Mouse (Mus musculus) layer of hippocampus, adult 9-10 months (tissue): ENCODE measurements around the gene Tbc1d2.
"Not testable (repeated sequence)": the region's sequence is repeated elsewhere in the genome, so short reads cannot be mapped to it uniquely, and the experiment has no call there.

ENCODE experiments used
- DNase-seq: peaks from one replicate; pipeline ENCODE4 v3.0.0; 2022; ENCODE audit warnings: low spot score

Tbc1d2 gene

GRCm38 (mm10) chr4:46578796-46579346, 71.1 kb downstream of the Tbc1d2 start:
- not testable (repeated sequence) for DNase-seq

- DNase-seq = no peak
Measured at GRCm38 (mm10) chr4:46578228-46578627, 71.8 kb downstream of the Tbc1d2 start.

- DNase-seq = not testable (repeated sequence)
Measured at GRCm38 (mm10) chr4:46575509-46576284, 74.3 kb downstream of the Tbc1d2 start.

GRCm38 (mm10) chr4:46574841-46575240, 75.2 kb downstream of the Tbc1d2 start:
- no peak for DNase-seq

GRCm38 (mm10) chr4:46574024-46574753, 75.8 kb downstream of the Tbc1d2 start:
- DNase-seq = no peak

- DNase-seq = no peak
Measured at GRCm38 (mm10) chr4:46572616-46573015, 77.4 kb downstream of the Tbc1d2 start.

- DNase-seq = no peak
Measured at GRCm38 (mm10) chr4:46571744-46572143, 78.3 kb downstream of the Tbc1d2 start.

- DNase-seq = no peak
Measured at GRCm38 (mm10) chr4:46569671-46570070, 80.3 kb downstream of the Tbc1d2 start.

- no peak for DNase-seq
Measured at GRCm38 (mm10) chr4:46568169-46568568, 81.8 kb downstream of the Tbc1d2 start.

GRCm38 (mm10) chr4:46566931-46567671, 82.9 kb downstream of the Tbc1d2 start:
- DNase-seq = no peak

- no peak for DNase-seq
Measured at GRCm38 (mm10) chr4:46565393-46565955, 84.5 kb downstream of the Tbc1d2 start.

- no peak for DNase-seq
Measured at GRCm38 (mm10) chr4:46564247-46564646, 85.8 kb downstream of the Tbc1d2 start.

GRCm38 (mm10) chr4:46563847-46564246, 86.2 kb downstream of the Tbc1d2 start:
- DNase-seq = no peak

- DNase-seq = no peak
Measured at GRCm38 (mm10) chr4:46562841-46563240, 87.2 kb downstream of the Tbc1d2 start.

- no peak for DNase-seq
Measured at GRCm38 (mm10) chr4:46562037-46562436, 88.0 kb downstream of the Tbc1d2 start.

GRCm38 (mm10) chr4:46560069-46560705, 89.8 kb downstream of the Tbc1d2 start:
- DNase-seq = no peak

- DNase-seq = no peak
Measured at GRCm38 (mm10) chr4:46558672-46559667, 91.0 kb downstream of the Tbc1d2 start.

- no peak for DNase-seq
Measured at GRCm38 (mm10) chr4:46556933-46557332, 93.1 kb downstream of the Tbc1d2 start.

- DNase-seq = no peak
Measured at GRCm38 (mm10) chr4:46555762-46556161, 94.2 kb downstream of the Tbc1d2 start.
